Mouse (Mus musculus) heart, embryonic 13.5 days (tissue): ENCODE measurements around the gene Abca7. TPM values are rescaled to one million over a fixed set of nuclear protein-coding genes. Genes with fewer than 3 reads are reported as not detected.
"Not testable (repeated sequence)": the region's sequence is repeated elsewhere in the genome, so short reads cannot be mapped to it uniquely, and the experiment has no call there.

Experiments used
- ATAC-seq: fragments of 200-750 bp; cut with Nextera tagmentation; 2 replicates; pipeline ENCODE4 v1.8.0; 2017; ENCODE audit warnings: moderate TSS enrichment; ENCODE audit not compliant: insufficient number of reproducible peaks, low FRiP score, low TSS enrichment; ENCODE audit errors: extremely low read depth
- H3K27ac ChIP-seq: fragments of 300-500 bp; sonication (generic); replicated peaks from 2 replicates; pipeline ENCODE4 v1.5.1; 2015; ENCODE audit warnings: moderate library complexity, mild to moderate bottlenecking, inconsistent platforms
- H3K27me3 ChIP-seq: fragments of 300-500 bp; sonication (generic); replicated peaks from 2 replicates; pipeline ENCODE4 v1.6.1; 2015; ENCODE audit warnings: mild to moderate bottlenecking, inconsistent platforms
- H3K36me3 ChIP-seq: fragments of 300-500 bp; sonication (generic); 2 replicates; pipeline ENCODE4 v1.6.1; 2015; ENCODE audit warnings: mild to moderate bottlenecking, inconsistent platforms
- H3K4me1 ChIP-seq: fragments of 300-500 bp; sonication (generic); 2 replicates; pipeline ENCODE4 v1.6.1; 2015; ENCODE audit warnings: inconsistent platforms
- H3K4me2 ChIP-seq: fragments of 300-500 bp; sonication (generic); 2 replicates; pipeline ENCODE4 v1.6.1; 2015; ENCODE audit warnings: inconsistent platforms, mild to moderate bottlenecking, moderate library complexity
- H3K4me3 ChIP-seq: fragments of 300-500 bp; sonication (generic); 2 replicates; pipeline ENCODE4 v1.5.1; 2015; ENCODE audit warnings: moderate library complexity, mild to moderate bottlenecking, inconsistent platforms
- H3K9ac ChIP-seq: fragments of 300-500 bp; sonication (generic); 2 replicates; pipeline ENCODE4 v1.6.1; 2015; ENCODE audit warnings: inconsistent platforms, mild to moderate bottlenecking, moderate library complexity
- H3K9me3 ChIP-seq: fragments of 300-500 bp; sonication (generic); 2 replicates; pipeline ENCODE4 v1.6.1; 2016; ENCODE audit warnings: inconsistent platforms
- WGBS: fragments of 180-500 bp; shearing (Covaris S2); methylation state at CpG from one replicate; pipeline ENCODE4 v1.1.7; 2015; ENCODE audit warnings: mixed read lengths; 5-methylcytosine and 5-hydroxymethylcytosine counted together
- polyA plus RNA-seq: library from polyadenylated mRNA; unstranded; fragments of >200 nt; fragmentation: Nextera tagmentation; extraction: Ambion mirVana; gene quantifications from 2 replicates; pipeline ENCODE4 v1.2.1, GENCODE M21; 2015

Gene Abca7
- polyA plus RNA-seq: 2.2 and 2.6 TPM in 2 replicates

DNA sequence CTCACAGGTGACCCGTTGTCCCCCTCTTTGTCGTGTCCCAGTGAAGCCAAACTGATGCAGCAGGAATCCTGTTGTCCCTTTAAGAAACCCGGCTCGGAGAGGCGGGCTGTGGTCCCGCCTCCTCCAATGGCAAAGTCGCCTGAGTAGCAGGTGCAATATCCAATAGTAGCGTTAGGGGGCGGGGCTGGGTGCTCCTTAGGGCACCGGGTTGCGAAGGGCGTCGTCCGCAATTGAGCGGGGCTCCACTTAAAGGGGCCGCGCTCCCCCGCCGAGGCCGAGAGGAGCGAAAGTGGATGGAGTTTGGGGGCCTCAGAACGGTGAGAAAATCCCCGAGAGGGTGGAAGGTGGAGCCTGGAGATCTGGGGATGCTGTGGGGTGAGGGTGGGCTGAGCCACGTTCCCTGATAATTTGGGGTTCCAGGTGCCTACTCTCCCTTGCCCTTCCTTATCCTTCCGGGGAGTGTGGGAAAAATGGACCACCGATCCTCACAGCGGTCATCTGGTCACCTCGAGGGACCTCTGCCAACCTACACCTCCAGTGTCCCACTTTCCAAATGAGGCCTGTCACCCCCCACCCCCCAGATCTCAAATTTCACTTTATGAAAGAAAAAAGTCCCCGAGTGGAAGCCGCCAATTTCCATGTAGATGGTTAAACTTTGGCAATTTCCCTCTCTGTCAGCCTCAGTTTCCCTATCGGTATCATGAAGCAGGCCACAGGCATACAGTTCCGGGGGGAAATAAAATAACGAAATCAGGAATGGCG lies at the start of gene Abca7:
Abca7 (plus strand) TSS at position 223 of the 762 bp plus-strand sequence.
- under 1% methylated on average over 34 of the region's 34 CpGs for WGBS
- Histone ChIP-seq H3K9me3 (no peaks in the 10 kb centered on the region), H3K27ac (peak within 1 kb of the TSS; percentile 75), H3K27me3 (peaks cover 17% of the 10 kb centered on the region), H3K36me3 (peaks cover 44% of the 10 kb centered on the region), H3K4me2 (peak within 1 kb of the TSS; percentile 78), H3K4me3 (peak within 1 kb of the TSS; percentile 61), H3K4me1 (peaks cover 15% of the 10 kb centered on the region), H3K9ac (peak within 1 kb of the TSS; percentile 83)
- peak; percentile 71 for ATAC-seq

DNA sequence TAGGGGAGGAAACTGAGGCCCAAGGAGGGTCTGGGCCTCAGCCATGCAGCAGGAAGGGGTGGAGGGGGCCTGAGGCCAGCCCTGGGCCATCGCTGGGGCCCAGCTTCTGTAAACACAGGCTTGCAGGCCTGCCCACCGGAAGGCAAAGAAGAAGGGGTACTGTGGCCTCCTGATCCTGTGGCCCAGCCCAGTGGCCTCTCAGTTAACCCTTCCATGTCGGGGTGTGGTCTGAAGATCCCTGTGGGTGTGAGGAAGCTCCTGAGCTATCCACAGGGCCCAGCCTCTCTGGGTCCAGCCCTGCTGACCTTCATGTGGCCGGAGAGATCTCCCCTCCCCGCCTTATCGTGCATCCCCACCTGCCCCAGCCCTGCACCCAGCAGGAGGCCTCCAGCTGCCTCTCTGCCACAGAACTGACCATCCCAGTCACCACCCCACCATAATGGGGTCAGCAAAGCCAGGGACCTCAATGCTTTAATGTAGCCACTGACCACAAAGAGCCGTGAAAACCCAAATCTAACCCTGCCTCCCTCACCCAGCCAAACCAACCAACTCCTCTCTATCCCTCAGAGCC lies 49.5 kb upstream of the Abca7 start:
- Histone ChIP-seq H3K27me3 (no peaks in the 10 kb centered on the region), H3K27ac (peak overlapping the region; percentile 81), H3K36me3 (peaks cover 57% of the 10 kb centered on the region), H3K9ac (peak overlapping the region; percentile 64), H3K4me1 (peaks cover 45% of the 10 kb centered on the region), H3K4me3 (peak overlapping the region; percentile 34), H3K9me3 (no peaks in the 10 kb centered on the region), H3K4me2 (peak overlapping the region; percentile 50)
- peak; percentile 66 for ATAC-seq
- WGBS: 23% methylated on average over 7 of the region's 7 CpGs

DNA sequence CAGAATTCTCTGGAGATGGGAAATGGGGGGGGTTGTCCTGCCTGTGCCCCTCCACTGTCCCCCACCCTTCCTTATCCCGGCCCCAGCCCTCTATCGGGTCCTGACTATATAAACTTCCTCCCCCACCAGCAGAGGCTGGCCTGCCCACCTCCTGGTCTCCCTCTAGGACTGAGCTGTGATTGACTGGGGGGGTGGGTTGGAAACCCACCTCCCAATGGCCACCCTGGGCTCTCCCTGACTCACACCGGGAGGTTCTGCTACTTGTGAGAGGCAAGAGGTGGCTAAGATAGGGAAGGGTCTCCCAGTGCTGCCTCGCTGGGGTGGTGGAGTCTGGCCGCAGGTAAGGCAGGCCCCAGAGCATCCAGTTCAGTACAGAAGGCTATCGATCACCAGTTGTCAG lies 48.8 kb upstream of the Abca7 start:
- Histone ChIP-seq H3K27ac (peak overlapping the region; percentile 81), H3K9me3 (no peaks in the 10 kb centered on the region), H3K27me3 (no peaks in the 10 kb centered on the region), H3K36me3 (peaks cover 56% of the 10 kb centered on the region), H3K4me1 (peaks cover 45% of the 10 kb centered on the region), H3K9ac (peak overlapping the region; percentile 64), H3K4me2 (peak overlapping the region; percentile 50), H3K4me3 (peak overlapping the region; percentile 34)
- no peak for ATAC-seq
- 66% methylated on average over 6 of the region's 6 CpGs for WGBS

DNA sequence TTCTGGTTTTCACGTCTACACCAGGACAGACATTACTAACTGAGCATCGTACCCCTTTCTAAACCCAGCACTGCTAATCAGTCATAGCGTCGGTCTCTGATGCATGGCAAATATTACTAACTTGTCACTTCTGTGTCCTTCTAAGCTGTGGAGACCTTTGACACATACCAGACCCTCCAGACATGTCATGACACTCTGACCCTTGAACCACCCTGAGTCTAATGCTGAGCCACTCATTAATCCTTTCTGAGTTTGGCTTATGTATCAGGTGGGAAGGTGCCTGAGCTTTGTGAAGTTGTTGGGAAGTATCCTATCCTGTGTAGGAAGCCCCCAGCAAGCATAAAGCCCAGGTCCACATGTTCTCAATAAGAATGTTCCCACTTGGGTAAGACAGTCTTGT lies 46.4 kb upstream of the Abca7 start:
- Histone ChIP-seq H3K27me3 (no peaks in the 10 kb centered on the region), H3K4me1 (peaks cover 33% of the 10 kb centered on the region), H3K4me3 (no peak overlapping the region), H3K36me3 (peaks cover 66% of the 10 kb centered on the region), H3K4me2 (no peak overlapping the region), H3K27ac (no peak overlapping the region), H3K9ac (no peak overlapping the region), H3K9me3 (no peaks in the 10 kb centered on the region)
- 69% methylated on average over 4 of the region's 4 CpGs for WGBS
- no peak for ATAC-seq

DNA sequence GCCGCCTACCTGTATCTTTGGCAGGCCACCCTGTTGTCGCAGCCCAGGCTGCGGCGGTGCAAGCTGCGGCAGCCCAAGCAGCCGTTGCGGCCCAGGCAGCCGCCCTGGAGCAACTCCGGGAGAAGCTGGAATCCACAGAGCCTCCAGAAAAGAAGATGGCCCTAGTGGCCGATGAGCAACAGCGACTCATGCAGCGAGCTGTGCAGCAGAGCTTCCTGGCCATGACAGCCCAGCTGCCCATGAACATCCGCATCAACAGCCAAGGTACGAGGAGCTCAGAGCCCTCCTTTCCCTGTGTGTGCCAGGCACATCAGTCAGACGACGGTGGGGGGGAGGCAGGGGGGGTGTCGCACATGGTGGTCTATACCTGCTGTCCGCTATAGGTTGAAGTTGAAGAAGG lies 45.6 kb upstream of the Abca7 start:
- Histone ChIP-seq H3K4me2 (no peak overlapping the region), H3K36me3 (peaks cover 66% of the 10 kb centered on the region), H3K27ac (no peak overlapping the region), H3K9me3 (no peaks in the 10 kb centered on the region), H3K4me3 (no peak overlapping the region), H3K27me3 (no peaks in the 10 kb centered on the region), H3K4me1 (peaks cover 25% of the 10 kb centered on the region), H3K9ac (no peak overlapping the region)
- ATAC-seq: no peak
- 81% methylated on average over 18 of the region's 18 CpGs for WGBS

DNA sequence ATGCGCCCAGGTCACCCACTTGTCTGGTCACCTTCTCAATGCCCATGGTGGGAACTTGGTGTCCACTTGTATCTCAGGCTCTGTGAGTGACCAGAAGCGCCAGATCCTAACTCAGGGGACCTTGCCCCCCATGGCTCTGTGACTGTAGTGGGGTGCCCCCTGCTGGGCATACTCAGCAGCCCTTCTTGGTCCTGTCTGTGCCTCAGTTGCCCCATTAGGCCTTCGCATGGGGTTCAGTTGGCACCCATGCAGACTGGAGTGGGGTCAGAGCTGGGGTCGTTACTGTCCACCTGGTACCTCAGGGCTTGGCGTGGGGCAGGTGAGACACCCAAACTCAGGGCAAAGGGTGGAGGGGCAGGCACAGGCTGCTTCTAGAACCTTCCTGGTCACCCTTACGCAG lies 42.3 kb upstream of the Abca7 start:
- Histone ChIP-seq H3K36me3 (peaks cover 43% of the 10 kb centered on the region), H3K4me1 (peaks cover 10% of the 10 kb centered on the region; the same call in 1 of the 2 replicates), H3K9ac (no peak overlapping the region), H3K4me2 (no peak overlapping the region; the same call in 1 of the 2 replicates), H3K27ac (no peak overlapping the region), H3K27me3 (no peaks in the 10 kb centered on the region), H3K9me3 (no peaks in the 10 kb centered on the region), H3K4me3 (no peak overlapping the region)
- ATAC-seq: no peak
- 80% methylated on average over 6 of the region's 6 CpGs for WGBS

DNA sequence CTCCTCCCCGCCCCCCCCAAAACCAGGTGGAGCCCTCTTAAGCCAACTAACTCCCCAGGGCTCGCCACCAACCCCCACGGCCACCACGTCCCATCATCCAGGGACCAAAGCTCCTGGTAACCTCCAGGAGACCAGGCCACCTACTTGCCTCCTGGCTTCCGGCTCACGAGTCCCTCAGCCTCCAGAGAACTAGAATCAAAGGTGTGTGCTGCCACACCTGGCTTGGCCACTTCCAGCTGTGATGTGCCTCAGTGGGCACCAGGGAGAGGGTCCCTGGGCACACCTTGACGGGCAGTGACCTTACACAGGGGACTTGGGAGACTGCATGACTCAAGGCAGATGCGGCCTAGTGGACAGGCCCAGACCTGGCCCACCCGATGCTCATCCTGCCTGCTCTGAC lies 40.6 kb upstream of the Abca7 start:
- WGBS: 69% methylated on average over 9 of the region's 9 CpGs
- peaks cover 13% of the 10 kb centered on the region for H3K4me1 ChIP-seq
- no peak overlapping the region for H3K27ac ChIP-seq
- H3K9ac ChIP-seq: 0 out of 2 replicates have a peak overlapping the region, but pooled peaks have one; percentile 44
- H3K36me3 ChIP-seq: peaks cover 26% of the 10 kb centered on the region
- ATAC-seq: no peak
- peak overlapping the region; percentile 27; the same call in 1 of the 2 replicates for H3K4me2 ChIP-seq
- H3K4me3 ChIP-seq: no peak overlapping the region
- H3K9me3 ChIP-seq: no peaks in the 10 kb centered on the region
- no peaks in the 10 kb centered on the region for H3K27me3 ChIP-seq

DNA sequence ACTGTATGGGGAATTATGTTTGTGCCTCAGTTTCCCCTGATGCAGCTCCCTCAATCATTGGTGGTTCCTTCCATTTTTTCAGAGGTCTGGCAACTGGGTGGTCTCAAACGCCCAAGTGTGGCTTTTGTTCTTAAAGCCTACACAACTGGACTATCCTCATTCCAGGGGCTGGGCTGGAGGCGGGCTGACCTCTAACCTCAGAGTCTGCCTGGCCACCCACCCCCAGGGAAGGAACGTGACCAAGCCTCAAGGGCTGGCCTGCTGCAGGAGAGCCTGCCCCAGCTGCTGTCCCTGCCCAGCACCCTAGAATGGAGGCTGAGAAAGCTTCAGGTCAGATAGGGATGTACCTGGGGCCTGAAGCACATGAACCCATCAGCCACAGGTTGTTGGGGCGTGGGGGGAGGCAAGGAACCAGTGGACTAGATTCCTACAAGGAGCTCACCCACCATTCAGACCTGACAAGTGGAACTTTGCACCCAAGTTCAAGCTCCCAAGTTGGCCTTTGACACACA lies 39.6 kb upstream of the Abca7 start:
- no peak overlapping the region for H3K27ac ChIP-seq
- H3K27me3 ChIP-seq: no peaks in the 10 kb centered on the region
- 29% methylated on average over 4 of the region's 4 CpGs for WGBS
- H3K9ac ChIP-seq: 0 out of 2 replicates have a peak overlapping the region, but pooled peaks have one; percentile 44
- peaks cover 21% of the 10 kb centered on the region for H3K4me1 ChIP-seq
- peak overlapping the region; percentile 10; the same call in 1 of the 2 replicates for H3K4me3 ChIP-seq
- H3K36me3 ChIP-seq: peaks cover 22% of the 10 kb centered on the region
- peak overlapping the region; percentile 27; the same call in 1 of the 2 replicates for H3K4me2 ChIP-seq
- ATAC-seq: no peak
- H3K9me3 ChIP-seq: no peaks in the 10 kb centered on the region

DNA sequence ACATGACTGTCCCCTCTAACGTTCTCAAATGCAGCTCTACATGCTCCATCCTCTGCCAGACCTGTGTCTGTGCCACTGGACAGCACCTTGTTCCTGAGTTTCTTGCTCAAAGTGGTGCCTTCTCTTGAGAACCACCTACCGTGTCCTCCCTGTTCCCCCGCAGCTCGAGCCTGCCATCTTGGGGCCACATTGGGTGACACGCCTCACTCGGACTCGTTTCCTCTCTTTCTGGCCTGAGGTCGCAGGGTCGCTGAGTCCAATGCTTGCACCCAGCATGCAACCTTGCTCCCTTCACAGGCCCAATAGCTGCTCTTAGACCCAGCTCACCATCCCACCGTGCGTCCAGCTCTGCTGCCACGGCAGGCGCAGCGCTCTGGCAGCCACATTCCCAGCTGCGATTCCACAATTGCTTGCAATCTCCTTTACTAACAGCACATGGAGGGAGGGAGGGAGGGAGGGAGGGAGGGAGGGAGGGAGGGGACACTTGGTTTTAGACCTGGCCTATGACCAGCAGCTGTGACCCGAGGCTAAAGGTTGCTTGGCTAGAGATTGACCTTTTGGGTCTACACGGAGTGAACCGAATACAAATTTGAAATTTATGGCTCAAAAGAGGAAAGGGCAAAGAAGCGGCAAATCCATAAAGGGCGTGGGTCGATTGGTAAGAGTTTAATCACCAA lies 38.0 kb upstream of the Abca7 start:
- no peak for ATAC-seq
- Histone ChIP-seq H3K4me1 (peaks cover 21% of the 10 kb centered on the region), H3K4me2 (peak overlapping the region; percentile 58), H3K9ac (peak overlapping the region; percentile 67), H3K4me3 (peak overlapping the region; percentile 32), H3K9me3 (no peaks in the 10 kb centered on the region), H3K27ac (peak overlapping the region; percentile 63), H3K36me3 (peaks cover 24% of the 10 kb centered on the region), H3K27me3 (no peaks in the 10 kb centered on the region)
- 17% methylated on average over 21 of the region's 21 CpGs for WGBS

DNA sequence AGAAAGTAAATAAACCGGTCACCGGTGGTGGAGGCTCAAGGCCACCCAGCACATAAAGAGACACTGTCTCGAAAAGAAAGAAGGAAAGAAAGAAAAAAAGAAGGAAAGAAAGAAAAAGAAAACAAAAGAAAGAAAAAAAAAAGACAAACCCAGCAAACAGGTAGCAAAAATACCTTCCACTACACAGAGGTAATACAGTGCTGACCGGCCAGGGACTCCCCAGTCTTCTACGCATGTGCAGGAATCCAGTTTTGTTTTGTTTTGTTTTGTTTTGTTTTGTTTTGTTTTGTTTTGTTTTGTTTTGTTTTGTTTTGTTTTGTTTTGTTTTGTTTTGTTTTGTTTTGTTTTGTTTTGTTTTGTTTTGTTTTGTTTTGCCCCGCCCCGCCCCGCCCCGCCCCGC lies 36.9 kb upstream of the Abca7 start:
- H3K4me2 ChIP-seq: peak overlapping the region; percentile 45
- peaks cover 17% of the 10 kb centered on the region for H3K4me1 ChIP-seq
- H3K9ac ChIP-seq, ATAC-seq, H3K27me3 ChIP-seq, H3K9me3 ChIP-seq: not testable (repeated sequence)
- peak overlapping the region; percentile 91 for H3K4me3 ChIP-seq
- 38% methylated on average over 9 of the region's 10 CpGs for WGBS
- H3K36me3 ChIP-seq: peaks cover 33% of the 10 kb centered on the region
- 0 out of 2 replicates have a peak overlapping the region, but pooled peaks have one; percentile 39 for H3K27ac ChIP-seq
